Mouse (Mus musculus) frontal cortex, postnatal 14 days (tissue): Measurements from ENCODE around the gene Hfe.
"Not testable (repeated sequence)": the region's sequence is repeated elsewhere in the genome, so short reads cannot be mapped to it uniquely, and the experiment has no call there.

ENCODE experiments used
- DNase-seq, 2 experiments: peaks; one replicate each; pipeline ENCODE4 v3.0.0; 2022; ENCODE audit warnings: low spot score in 2 of 2

The Hfe gene

GRCm38 (mm10) chr13:23744421-23745380 is 34.0 kb upstream of the Hfe start:
- DNase-seq: no peak

GRCm38 (mm10) chr13:23743963-23744362 is 33.3 kb upstream of the Hfe start:
- DNase-seq: no peak

- DNase-seq: no peak
These were observed 32.6 kb upstream of the Hfe start for GRCm38 (mm10) chr13:23743215-23743614.

- no peak for DNase-seq
These were observed 31.4 kb upstream of the Hfe start for GRCm38 (mm10) chr13:23742007-23742406.

- DNase-seq: no peak
These were observed 30.3 kb upstream of the Hfe start for GRCm38 (mm10) chr13:23740910-23741309.

- DNase-seq: no peak
These were observed 29.7 kb upstream of the Hfe start for GRCm38 (mm10) chr13:23740256-23740840.

- DNase-seq: no peak
These were observed 29.2 kb upstream of the Hfe start for GRCm38 (mm10) chr13:23739922-23740252.

- peak; percentile 90 to 92 for DNase-seq
These were observed 28.6 kb upstream of the Hfe start for GRCm38 (mm10) chr13:23739069-23739921.

- peak; percentile 86 to 89 for DNase-seq
These were observed 28.0 kb upstream of the Hfe start, which contains the start of gene Hist1h1c for GRCm38 (mm10) chr13:23738677-23739068. TSS of gene Hist1h1c (plus strand) at chr13:23738808.

- DNase-seq: no peak
These were observed 27.4 kb upstream of the Hfe start for GRCm38 (mm10) chr13:23738041-23738440.

GRCm38 (mm10) chr13:23737091-23737490 is 26.4 kb upstream of the Hfe start:
- DNase-seq: no peak

GRCm38 (mm10) chr13:23732156-23732804 is 21.6 kb upstream of the Hfe start:
- DNase-seq: no peak

- DNase-seq: no peak
These were observed 19.8 kb upstream of the Hfe start for GRCm38 (mm10) chr13:23730479-23730878.

- DNase-seq: no peak
These were observed 19.1 kb upstream of the Hfe start for GRCm38 (mm10) chr13:23729706-23730105.

- DNase-seq: no peak
These were observed 18.5 kb upstream of the Hfe start for GRCm38 (mm10) chr13:23729192-23729525.

GRCm38 (mm10) chr13:23728472-23729191 is 18.0 kb upstream of the Hfe start:
- no peak for DNase-seq

- DNase-seq: no peak
These were observed 14.6 kb upstream of the Hfe start for GRCm38 (mm10) chr13:23725213-23725612.

GRCm38 (mm10) chr13:23724239-23724638 is 13.6 kb upstream of the Hfe start:
- DNase-seq: no peak

- DNase-seq: not testable (repeated sequence)
These were observed 7.1 kb upstream of the Hfe start for GRCm38 (mm10) chr13:23717593-23718245.

- no peak for DNase-seq
These were observed 6.5 kb upstream of the Hfe start for GRCm38 (mm10) chr13:23717176-23717575.
